Mouse (Mus musculus) hindbrain, embryonic 15.5 days (tissue): Measurements from ENCODE around the gene Calm2. TPM values are rescaled to one million over a fixed set of nuclear protein-coding genes. Genes with fewer than 3 reads are reported as not detected.

Experiments used
- ATAC-seq: fragments of 200-750 bp; cut with Nextera tagmentation; 2 replicates; pipeline ENCODE4 v1.8.0; 2017; ENCODE audit warnings: low read depth, moderate number of reproducible peaks, moderate TSS enrichment; ENCODE audit not compliant: low FRiP score
- H3K27ac ChIP-seq: fragments of 300-500 bp; sonication (generic); replicated peaks from 2 replicates; pipeline ENCODE4 v1.5.1; 2015; ENCODE audit warnings: mild to moderate bottlenecking, inconsistent platforms
- H3K27me3 ChIP-seq: fragments of 300-500 bp; sonication (generic); 2 replicates; pipeline ENCODE4 v1.6.1; 2015; ENCODE audit warnings: control low read depth, inconsistent platforms
- H3K36me3 ChIP-seq: fragments of 300-500 bp; sonication (generic); 2 replicates; pipeline ENCODE4 v1.6.1; 2015; ENCODE audit warnings: control low read depth, inconsistent platforms
- H3K4me1 ChIP-seq: fragments of 300-500 bp; sonication (generic); replicated peaks from 2 replicates; pipeline ENCODE4 v1.6.1; 2015; ENCODE audit warnings: control low read depth, inconsistent platforms
- H3K4me2 ChIP-seq: fragments of 300-500 bp; sonication (generic); 2 replicates; pipeline ENCODE4 v1.6.1; 2015; ENCODE audit warnings: moderate library complexity, mild to moderate bottlenecking, inconsistent platforms
- H3K4me3 ChIP-seq: fragments of 300-500 bp; sonication (generic); 2 replicates; pipeline ENCODE4 v1.5.1; 2015; ENCODE audit warnings: mild to moderate bottlenecking, inconsistent platforms
- H3K9ac ChIP-seq: fragments of 300-500 bp; sonication (generic); 2 replicates; pipeline ENCODE4 v1.6.1; 2015; ENCODE audit warnings: inconsistent platforms
- H3K9me3 ChIP-seq: fragments of 300-500 bp; sonication (generic); 2 replicates; pipeline ENCODE4 v1.6.1; 2016; ENCODE audit warnings: control low read depth, inconsistent platforms
- WGBS: fragments of 180-500 bp; shearing (Covaris S2); methylation state at CpG from one replicate; pipeline ENCODE4 v1.1.7; 2015; 5-methylcytosine and 5-hydroxymethylcytosine counted together
- polyA plus RNA-seq: library from polyadenylated mRNA; unstranded; fragments of >200 nt; fragmentation: Nextera tagmentation; extraction: Ambion mirVana; gene quantifications from 2 replicates; pipeline ENCODE4 v1.2.1, GENCODE M21; 2015

Calm2 gene
- polyA plus RNA-seq, 1 experiment from 2014 or later: 2,541 TPM

GRCm38 (mm10) chr17:87473441-87473735 lies 26.7 kb upstream of the Calm2 start:
- Histone ChIP-seq H3K9me3 (no peaks in the 10 kb centered on the region), H3K36me3 (no peaks in the 10 kb centered on the region), H3K9ac (0 out of 2 replicates have a peak overlapping the region, but pooled peaks have one; percentile 18), H3K4me1 (peaks cover 27% of the 10 kb centered on the region), H3K4me3 (peak overlapping the region; percentile 22), H3K27ac (peak overlapping the region; percentile 60), H3K4me2 (peak overlapping the region; percentile 53), H3K27me3 (no peaks in the 10 kb centered on the region)
- 10% methylated on average over 9 of the region's 9 CpGs for WGBS
- no peak for ATAC-seq

GRCm38 (mm10) chr17:87472879-87473278 lies 26.1 kb upstream of the Calm2 start:
- H3K27me3 ChIP-seq: no peaks in the 10 kb centered on the region
- H3K9me3 ChIP-seq: no peaks in the 10 kb centered on the region
- H3K4me3 ChIP-seq: no peak overlapping the region
- H3K36me3 ChIP-seq: no peaks in the 10 kb centered on the region
- H3K4me1 ChIP-seq: peaks cover 26% of the 10 kb centered on the region
- H3K9ac ChIP-seq: no peak overlapping the region
- no peak overlapping the region for H3K4me2 ChIP-seq
- no peak for ATAC-seq
- H3K27ac ChIP-seq: peak overlapping the region; percentile 60; the same call in 1 of the 2 replicates
- WGBS: 56% methylated on average over 10 of the region's 10 CpGs

GRCm38 (mm10) chr17:87471661-87472060 lies 24.9 kb upstream of the Calm2 start:
- Histone ChIP-seq H3K4me3 (no peak overlapping the region), H3K27me3 (no peaks in the 10 kb centered on the region), H3K9me3 (no peaks in the 10 kb centered on the region), H3K4me2 (no peak overlapping the region), H3K27ac (no peak overlapping the region), H3K4me1 (peaks cover 21% of the 10 kb centered on the region), H3K9ac (no peak overlapping the region), H3K36me3 (no peaks in the 10 kb centered on the region)
- WGBS: 63% methylated on average over 6 of the region's 6 CpGs
- ATAC-seq: no peak

GRCm38 (mm10) chr17:87470797-87471196 lies 24.1 kb upstream of the Calm2 start:
- no peaks in the 10 kb centered on the region for H3K9me3 ChIP-seq
- WGBS: 76% methylated on average over 8 of the region's 8 CpGs
- H3K4me1 ChIP-seq: peaks cover 21% of the 10 kb centered on the region

GRCm38 (mm10) chr17:87470282-87470681 lies 23.5 kb upstream of the Calm2 start:
- 71% methylated on average over 8 of the region's 8 CpGs for WGBS
- Histone ChIP-seq H3K4me2 (no peak overlapping the region), H3K4me3 (no peak overlapping the region), H3K9ac (no peak overlapping the region), H3K9me3 (no peaks in the 10 kb centered on the region), H3K4me1 (peaks cover 21% of the 10 kb centered on the region), H3K36me3 (no peaks in the 10 kb centered on the region), H3K27ac (no peak overlapping the region), H3K27me3 (no peaks in the 10 kb centered on the region)
- ATAC-seq: no peak

More at GRCm38 (mm10) chr17:87470797-87471196, 24.1 kb upstream of the Calm2 start:
- ATAC-seq: no peak
- no peak overlapping the region for H3K27ac ChIP-seq
- H3K9ac ChIP-seq: no peak overlapping the region
- H3K4me3 ChIP-seq: no peak overlapping the region
- H3K36me3 ChIP-seq: no peaks in the 10 kb centered on the region
- no peak overlapping the region for H3K4me2 ChIP-seq
- no peaks in the 10 kb centered on the region for H3K27me3 ChIP-seq

GRCm38 (mm10) chr17:87469428-87469827 lies 22.7 kb upstream of the Calm2 start:
- H3K4me2 ChIP-seq: no peak overlapping the region
- no peaks in the 10 kb centered on the region for H3K27me3 ChIP-seq
- H3K4me3 ChIP-seq: no peak overlapping the region
- WGBS: 81% methylated on average over 8 of the region's 8 CpGs
- ATAC-seq: no peak
- no peak overlapping the region for H3K9ac ChIP-seq
- no peaks in the 10 kb centered on the region for H3K9me3 ChIP-seq
- H3K27ac ChIP-seq: no peak overlapping the region
- no peaks in the 10 kb centered on the region for H3K36me3 ChIP-seq
- peaks cover 16% of the 10 kb centered on the region for H3K4me1 ChIP-seq

GRCm38 (mm10) chr17:87468616-87469015 lies 21.9 kb upstream of the Calm2 start:
- H3K4me1 ChIP-seq: peaks cover 8% of the 10 kb centered on the region
- H3K36me3 ChIP-seq: no peaks in the 10 kb centered on the region
- no peak overlapping the region for H3K4me3 ChIP-seq
- H3K9me3 ChIP-seq: no peaks in the 10 kb centered on the region
- 73% methylated on average over 5 of the region's 5 CpGs for WGBS
- H3K27me3 ChIP-seq: no peaks in the 10 kb centered on the region
- no peak for ATAC-seq
- no peak overlapping the region for H3K4me2 ChIP-seq
- no peak overlapping the region for H3K27ac ChIP-seq
- no peak overlapping the region for H3K9ac ChIP-seq

GRCm38 (mm10) chr17:87461499-87461896 lies 14.8 kb upstream of the Calm2 start:
- no peaks in the 10 kb centered on the region for H3K9me3 ChIP-seq
- H3K4me3 ChIP-seq: no peak overlapping the region
- H3K4me1 ChIP-seq: peaks cover 41% of the 10 kb centered on the region
- no peaks in the 10 kb centered on the region for H3K27me3 ChIP-seq
- no peaks in the 10 kb centered on the region for H3K36me3 ChIP-seq
- 39% methylated on average over 3 of the region's 3 CpGs for WGBS
- no peak overlapping the region; the same call in 1 of the 2 replicates for H3K27ac ChIP-seq
- ATAC-seq: peak; percentile 23; the same call in 1 of the 2 replicates
- H3K4me2 ChIP-seq: no peak overlapping the region
- H3K9ac ChIP-seq: no peak overlapping the region

GRCm38 (mm10) chr17:87460669-87461498 lies 14.1 kb upstream of the Calm2 start:
- H3K27me3 ChIP-seq: no peaks in the 10 kb centered on the region
- no peaks in the 10 kb centered on the region for H3K36me3 ChIP-seq
- H3K9me3 ChIP-seq: no peaks in the 10 kb centered on the region
- H3K4me2 ChIP-seq: peak overlapping the region; percentile 31
- peak overlapping the region; percentile 67 for H3K27ac ChIP-seq
- no peak for ATAC-seq
- H3K9ac ChIP-seq: 0 out of 2 replicates have a peak overlapping the region, but pooled peaks have one; percentile 26
- 18% methylated on average over 17 of the region's 17 CpGs for WGBS
- H3K4me1 ChIP-seq: peaks cover 41% of the 10 kb centered on the region
- no peak overlapping the region for H3K4me3 ChIP-seq

GRCm38 (mm10) chr17:87459750-87460668 lies 13.3 kb upstream of the Calm2 start:
- no peaks in the 10 kb centered on the region for H3K9me3 ChIP-seq
- peaks cover 41% of the 10 kb centered on the region for H3K4me1 ChIP-seq
- 13% methylated on average over 14 of the region's 14 CpGs for WGBS
- H3K27me3 ChIP-seq: no peaks in the 10 kb centered on the region
- peak; percentile 25 for ATAC-seq
- peak overlapping the region; percentile 26; the same call in 1 of the 2 replicates for H3K9ac ChIP-seq
- peak overlapping the region; percentile 31 for H3K4me2 ChIP-seq
- peak overlapping the region; percentile 67 for H3K27ac ChIP-seq
- H3K36me3 ChIP-seq: no peaks in the 10 kb centered on the region
- H3K4me3 ChIP-seq: no peak overlapping the region

GRCm38 (mm10) chr17:87458911-87459749 lies 12.4 kb upstream of the Calm2 start:
- Histone ChIP-seq H3K36me3 (no peaks in the 10 kb centered on the region), H3K4me1 (peaks cover 41% of the 10 kb centered on the region), H3K4me2 (peak overlapping the region; percentile 31), H3K9me3 (no peaks in the 10 kb centered on the region), H3K4me3 (no peak overlapping the region), H3K9ac (0 out of 2 replicates have a peak overlapping the region, but pooled peaks have one; percentile 26), H3K27me3 (no peaks in the 10 kb centered on the region), H3K27ac (peak overlapping the region; percentile 67)
- ATAC-seq: peak; percentile 52
- 8% methylated on average over 13 of the region's 17 CpGs for WGBS
